Mouse (Mus musculus) midbrain, embryonic 13.5 days (tissue): ENCODE measurements around the gene Stk32b. TPM values are rescaled to one million over a fixed set of nuclear protein-coding genes. Genes with fewer than 3 reads are reported as not detected.

ENCODE experiments used
- ATAC-seq: fragments of 200-750 bp; cut with Nextera tagmentation; 2 replicates; pipeline ENCODE4 v1.8.0; 2017; ENCODE audit warnings: mild to moderate bottlenecking, moderate TSS enrichment, moderate library complexity
- H3K27ac ChIP-seq: fragments of 300-500 bp; sonication (generic); 2 replicates; pipeline ENCODE4 v1.5.1; 2015; ENCODE audit warnings: inconsistent platforms, mild to moderate bottlenecking, moderate library complexity
- H3K27me3 ChIP-seq: fragments of 300-500 bp; sonication (generic); 2 replicates; pipeline ENCODE4 v1.6.1; 2015; ENCODE audit warnings: mild to moderate bottlenecking, inconsistent platforms
- H3K36me3 ChIP-seq: fragments of 300-500 bp; sonication (generic); 2 replicates; pipeline ENCODE4 v1.6.1; 2015; ENCODE audit warnings: mild to moderate bottlenecking, inconsistent platforms
- H3K4me1 ChIP-seq: fragments of 300-500 bp; sonication (generic); replicated peaks from 2 replicates; pipeline ENCODE4 v1.6.1; 2015; ENCODE audit warnings: inconsistent platforms
- H3K4me2 ChIP-seq: fragments of 300-500 bp; sonication (generic); replicated peaks from 2 replicates; pipeline ENCODE4 v1.6.1; 2015; ENCODE audit warnings: moderate library complexity, mild to moderate bottlenecking, inconsistent platforms
- H3K4me3 ChIP-seq: fragments of 300-500 bp; sonication (generic); replicated peaks from 2 replicates; pipeline ENCODE4 v1.5.1; 2015; ENCODE audit warnings: mild to moderate bottlenecking, inconsistent platforms
- H3K9ac ChIP-seq: fragments of 300-500 bp; sonication (generic); replicated peaks from 2 replicates; pipeline ENCODE4 v1.6.1; 2015; ENCODE audit warnings: mild to moderate bottlenecking, inconsistent platforms
- H3K9me3 ChIP-seq: fragments of 300-500 bp; sonication (generic); 2 replicates; pipeline ENCODE4 v1.6.1; 2016; ENCODE audit warnings: mild to moderate bottlenecking, inconsistent platforms
- WGBS: fragments of 180-500 bp; shearing (Covaris S2); methylation state at CpG from one replicate; pipeline ENCODE4 v1.1.7; 2015; 5-methylcytosine and 5-hydroxymethylcytosine counted together
- polyA plus RNA-seq: library from polyadenylated mRNA; unstranded; fragments of >200 nt; fragmentation: Nextera tagmentation; extraction: Ambion mirVana; gene quantifications from 2 replicates; pipeline ENCODE4 v1.2.1, GENCODE M21; 2015

Stk32b gene
- polyA plus RNA-seq, 1 experiment from 2014 or later, result 17.3 TPM

DNA sequence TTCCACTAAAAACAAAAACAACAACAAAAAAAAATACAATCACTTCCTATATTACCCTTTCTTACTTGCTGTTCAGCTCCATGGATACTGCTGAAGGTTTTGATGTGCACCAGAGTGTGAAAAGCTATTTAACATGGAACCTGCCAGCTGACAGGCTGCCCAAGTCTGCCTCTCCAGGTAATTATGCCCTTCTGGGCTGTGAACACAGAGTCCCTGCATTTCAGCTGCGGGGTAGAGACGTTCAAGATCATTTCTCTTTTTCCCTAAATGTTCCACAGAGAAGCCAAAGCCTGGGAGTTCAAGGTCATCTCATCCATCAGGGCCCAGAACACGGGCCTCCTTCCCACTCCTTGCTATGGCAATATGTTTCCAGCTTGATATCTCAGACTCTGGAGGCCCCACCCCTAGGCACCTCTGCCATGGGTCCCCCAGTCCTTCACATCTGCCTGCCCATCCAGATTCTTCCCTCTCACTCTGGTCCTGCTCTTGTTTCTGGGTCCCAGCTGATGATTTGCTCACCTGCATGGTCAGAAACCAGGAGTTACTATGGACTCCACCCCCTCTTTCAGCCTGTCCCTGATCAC is 244.9 kb downstream of the Stk32b start:
- Histone ChIP-seq H3K36me3 (no peaks in the 10 kb centered on the region; the same call in 1 of the 2 replicates), H3K27ac (no peak overlapping the region), H3K4me2 (no peak overlapping the region), H3K9ac (no peak overlapping the region), H3K4me3 (no peak overlapping the region), H3K27me3 (no peaks in the 10 kb centered on the region), H3K9me3 (no peaks in the 10 kb centered on the region), H3K4me1 (no peaks in the 10 kb centered on the region)
- WGBS, result 74% methylated on average over 3 of the region's 3 CpGs
- ATAC-seq, result no peak

DNA sequence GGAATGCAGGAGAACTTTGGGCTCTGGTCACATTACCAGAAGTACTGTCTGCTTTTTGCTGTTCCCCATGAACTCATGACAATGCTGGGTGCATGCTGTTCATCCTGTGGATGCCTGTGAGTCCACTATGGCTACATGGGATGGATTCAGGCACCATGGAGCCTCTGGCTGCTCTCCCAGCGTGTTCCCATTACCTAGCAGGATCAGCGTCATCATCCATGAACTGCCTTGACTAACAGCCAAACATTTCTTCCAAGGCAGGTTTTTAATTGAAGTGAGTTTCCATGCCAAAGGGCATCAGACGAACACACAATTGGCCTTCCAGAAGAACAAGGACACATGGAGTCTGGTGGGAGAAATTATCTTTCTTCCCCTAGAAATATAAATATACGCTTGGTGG is 245.4 kb downstream of the Stk32b start:
- H3K9me3 ChIP-seq, result no peaks in the 10 kb centered on the region
- no peaks in the 10 kb centered on the region; the same call in 1 of the 2 replicates for H3K36me3 ChIP-seq
- 83% methylated on average over 4 of the region's 4 CpGs for WGBS
- H3K27ac ChIP-seq, result no peak overlapping the region
- H3K9ac ChIP-seq, result no peak overlapping the region
- H3K27me3 ChIP-seq, result no peaks in the 10 kb centered on the region
- no peak for ATAC-seq
- H3K4me3 ChIP-seq, result no peak overlapping the region
- H3K4me1 ChIP-seq, result no peaks in the 10 kb centered on the region
- no peak overlapping the region for H3K4me2 ChIP-seq

DNA sequence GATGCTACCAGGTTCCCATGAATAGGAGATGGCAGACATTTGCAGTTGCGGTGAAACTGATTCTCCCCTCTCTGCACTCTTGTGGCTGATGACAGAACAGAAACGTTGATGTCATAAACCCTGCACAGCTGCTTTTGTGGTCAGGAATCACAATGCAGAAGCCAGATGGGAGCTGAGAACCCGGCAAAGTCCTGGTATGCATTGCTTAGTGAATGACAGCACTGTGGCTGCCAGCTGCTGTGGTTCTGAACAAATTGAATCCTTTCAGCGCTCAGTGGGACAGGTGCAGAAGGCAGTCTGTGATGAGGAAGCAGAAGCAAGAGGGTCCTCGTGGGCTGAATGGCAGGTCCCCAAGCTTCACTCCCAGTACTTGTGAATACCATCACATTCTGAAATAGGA is 247.9 kb downstream of the Stk32b start:
- no peaks in the 10 kb centered on the region for H3K4me1 ChIP-seq
- no peaks in the 10 kb centered on the region for H3K27me3 ChIP-seq
- no peak overlapping the region for H3K27ac ChIP-seq
- H3K36me3 ChIP-seq, result no peaks in the 10 kb centered on the region; the same call in 1 of the 2 replicates
- no peak overlapping the region for H3K4me2 ChIP-seq
- no peak for ATAC-seq
- WGBS, result 81% methylated on average over 5 of the region's 5 CpGs
- H3K9ac ChIP-seq, result no peak overlapping the region
- H3K4me3 ChIP-seq, result no peak overlapping the region
- H3K9me3 ChIP-seq, result no peaks in the 10 kb centered on the region

DNA sequence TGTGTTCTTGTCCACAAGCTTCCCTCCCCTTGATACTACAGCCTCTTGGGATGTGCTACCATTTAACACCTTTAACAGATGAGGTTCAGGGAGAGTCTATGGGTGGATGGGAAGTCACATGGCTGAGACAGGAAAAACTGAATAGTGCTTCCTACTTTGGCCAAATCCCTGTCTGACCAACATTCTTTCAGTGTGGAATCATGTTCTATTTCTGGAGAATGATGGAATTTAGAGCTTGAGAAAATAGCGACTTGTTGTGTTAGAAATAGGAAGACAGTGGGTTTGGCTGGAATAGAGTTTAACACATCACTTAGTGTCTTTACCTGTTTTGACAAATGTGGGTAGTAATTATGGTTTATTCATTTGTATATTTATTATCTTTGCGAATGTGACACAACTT is 249.3 kb downstream of the Stk32b start:
- ATAC-seq, result no peak
- Histone ChIP-seq H3K4me3 (no peak overlapping the region), H3K27ac (no peak overlapping the region), H3K36me3 (no peaks in the 10 kb centered on the region; the same call in 1 of the 2 replicates), H3K9ac (no peak overlapping the region), H3K4me1 (no peaks in the 10 kb centered on the region), H3K9me3 (no peaks in the 10 kb centered on the region), H3K4me2 (no peak overlapping the region), H3K27me3 (no peaks in the 10 kb centered on the region)
- 89% methylated on average over 2 of the region's 2 CpGs for WGBS

DNA sequence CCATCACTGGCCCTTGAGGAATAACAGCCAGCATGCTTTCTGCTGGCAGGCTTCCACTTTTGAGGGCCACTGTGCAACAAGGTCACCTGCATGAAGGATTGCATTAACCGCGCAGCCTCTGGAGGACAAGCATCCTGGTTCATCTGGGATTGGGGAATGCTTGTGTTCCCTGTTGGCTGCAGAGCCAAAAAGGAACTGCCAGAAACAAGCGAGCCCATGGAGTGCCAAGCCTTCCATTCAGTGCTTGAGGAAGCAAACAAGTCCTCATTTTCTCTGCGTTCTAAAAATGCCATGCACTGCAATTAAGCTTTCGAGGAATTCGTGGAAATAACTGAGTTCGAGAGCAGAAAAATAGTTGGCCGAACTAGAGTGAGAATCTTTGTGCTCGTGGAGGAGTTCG is 251.5 kb downstream of the Stk32b start:
- Histone ChIP-seq H3K4me1 (no peaks in the 10 kb centered on the region), H3K4me3 (no peak overlapping the region), H3K9me3 (no peaks in the 10 kb centered on the region), H3K9ac (no peak overlapping the region), H3K27ac (no peak overlapping the region), H3K4me2 (no peak overlapping the region), H3K27me3 (no peaks in the 10 kb centered on the region), H3K36me3 (no peaks in the 10 kb centered on the region)
- ATAC-seq, result no peak
- WGBS, result 92% methylated on average over 10 of the region's 10 CpGs

DNA sequence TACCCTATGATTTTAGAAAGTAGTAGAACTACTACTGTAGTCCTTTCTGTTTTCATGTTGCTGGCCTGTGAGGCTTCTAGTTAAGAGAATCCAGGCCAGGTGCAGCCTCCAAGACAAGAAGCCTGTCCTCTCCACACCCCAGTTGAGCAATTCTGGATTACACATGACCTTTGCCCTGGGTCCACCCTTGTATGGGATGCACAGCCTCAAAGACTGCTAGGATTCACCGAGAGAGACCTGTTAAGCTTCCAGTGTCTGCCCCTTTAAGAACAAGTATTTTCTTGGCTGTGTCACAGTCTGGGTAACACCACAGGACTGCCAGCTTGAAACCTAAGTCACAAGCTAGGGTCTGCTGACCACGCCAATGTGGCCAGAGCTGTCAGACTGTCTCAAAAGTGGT is 258.7 kb downstream of the Stk32b start:
- Histone ChIP-seq H3K4me2 (no peak overlapping the region), H3K27ac (no peak overlapping the region), H3K27me3 (no peaks in the 10 kb centered on the region), H3K9ac (no peak overlapping the region), H3K4me3 (no peak overlapping the region), H3K36me3 (peaks cover 9% of the 10 kb centered on the region; the same call in 1 of the 2 replicates), H3K9me3 (no peaks in the 10 kb centered on the region), H3K4me1 (no peaks in the 10 kb centered on the region)
- WGBS, result 62% methylated on average over 2 of the region's 2 CpGs
- ATAC-seq, result no peak

DNA sequence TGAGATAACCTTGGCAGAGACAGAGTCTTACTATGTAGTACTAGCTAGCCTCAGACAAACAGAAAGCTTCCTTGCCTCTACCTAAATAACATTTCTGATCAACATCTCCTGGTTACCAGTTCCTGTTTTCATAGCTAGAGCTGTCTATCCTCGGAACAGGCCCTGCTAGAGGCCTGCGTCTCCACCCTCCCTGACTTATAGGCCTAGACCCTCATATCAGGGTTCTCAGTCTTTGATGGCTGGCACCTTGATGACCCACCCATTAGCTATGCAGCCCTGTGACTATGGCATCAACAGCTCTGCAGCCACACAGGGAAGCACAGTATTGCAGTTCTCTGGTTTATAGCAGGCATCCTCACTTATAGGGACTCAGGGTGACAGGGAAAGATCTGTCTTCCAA is 259.1 kb downstream of the Stk32b start:
- H3K9me3 ChIP-seq, result no peaks in the 10 kb centered on the region
- ATAC-seq, result no peak
- H3K27ac ChIP-seq, result no peak overlapping the region
- no peaks in the 10 kb centered on the region for H3K27me3 ChIP-seq
- WGBS, result 89% methylated on average over 2 of the region's 2 CpGs
- H3K4me3 ChIP-seq, result no peak overlapping the region
- peaks cover 9% of the 10 kb centered on the region; the same call in 1 of the 2 replicates for H3K36me3 ChIP-seq
- no peak overlapping the region for H3K4me2 ChIP-seq
- H3K4me1 ChIP-seq, result no peaks in the 10 kb centered on the region
- no peak overlapping the region for H3K9ac ChIP-seq

DNA sequence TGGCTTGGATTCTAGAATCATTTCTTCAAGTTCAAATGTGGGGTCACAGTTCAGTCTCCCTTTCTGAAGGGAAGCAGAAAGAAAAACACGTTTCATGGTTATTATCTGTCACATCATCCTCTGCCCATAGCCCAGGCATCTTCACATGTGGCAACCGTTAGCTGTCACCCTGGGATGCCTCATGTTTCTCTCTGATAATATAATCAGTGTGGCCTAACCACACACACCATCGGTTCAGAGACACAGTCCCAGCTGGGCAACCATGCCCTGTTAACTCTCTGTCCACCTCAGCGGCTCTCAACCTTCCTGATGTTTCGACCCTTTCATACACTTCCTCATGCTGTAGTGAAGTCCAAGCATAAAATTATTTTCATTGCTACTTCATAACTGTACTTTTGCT is 259.8 kb downstream of the Stk32b start:
- Histone ChIP-seq H3K27ac (no peak overlapping the region), H3K9me3 (no peaks in the 10 kb centered on the region), H3K4me1 (no peaks in the 10 kb centered on the region), H3K4me3 (no peak overlapping the region), H3K4me2 (no peak overlapping the region), H3K36me3 (peaks cover 9% of the 10 kb centered on the region; the same call in 1 of the 2 replicates), H3K27me3 (no peaks in the 10 kb centered on the region), H3K9ac (no peak overlapping the region)
- WGBS, result 83% methylated on average over 5 of the region's 5 CpGs
- no peak for ATAC-seq

DNA sequence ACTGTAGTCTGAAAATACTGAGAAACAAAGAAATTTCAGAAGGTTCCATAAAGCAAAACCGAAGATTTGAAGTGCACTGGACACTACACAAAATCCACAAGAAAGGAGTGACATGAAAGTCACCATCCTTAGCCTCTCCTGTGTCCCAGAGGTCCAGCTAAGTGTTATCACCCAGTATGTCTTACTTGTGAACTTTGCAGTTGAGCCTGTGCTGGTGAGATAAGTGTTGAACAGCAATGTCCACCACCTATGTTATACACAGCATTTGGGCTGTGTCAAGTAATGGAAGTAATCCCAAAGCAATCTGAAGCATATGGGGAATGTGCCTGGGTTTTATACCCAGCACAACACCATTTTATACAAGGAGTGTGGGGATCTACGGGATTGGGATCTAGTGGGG is 260.4 kb downstream of the Stk32b start:
- no peak overlapping the region for H3K4me3 ChIP-seq
- H3K4me2 ChIP-seq, result no peak overlapping the region
- no peaks in the 10 kb centered on the region for H3K9me3 ChIP-seq
- H3K4me1 ChIP-seq, result no peaks in the 10 kb centered on the region
- H3K27ac ChIP-seq, result no peak overlapping the region
- WGBS, result 61% methylated on average over 2 of the region's 2 CpGs
- H3K9ac ChIP-seq, result no peak overlapping the region
- H3K36me3 ChIP-seq, result peaks cover 9% of the 10 kb centered on the region; the same call in 1 of the 2 replicates
- no peak for ATAC-seq
- H3K27me3 ChIP-seq, result no peaks in the 10 kb centered on the region

DNA sequence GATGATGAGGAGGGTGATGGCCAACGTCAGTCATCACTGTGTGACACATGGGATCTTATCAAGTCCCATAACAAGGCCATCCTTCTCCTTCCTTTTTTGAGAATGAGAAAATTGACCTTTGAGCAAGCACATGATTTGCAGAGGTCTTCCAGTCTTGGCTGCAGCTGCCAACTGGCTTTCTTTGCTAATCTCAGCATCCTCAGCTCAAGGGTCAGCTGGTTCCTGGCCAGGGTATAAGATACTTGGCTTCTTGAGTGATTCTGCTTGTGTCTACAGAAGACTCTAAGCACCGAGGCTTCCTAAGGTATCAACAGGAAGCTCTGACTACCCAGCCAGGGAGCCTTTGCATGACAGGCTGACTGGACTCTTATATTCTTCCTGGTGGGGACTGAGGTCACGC is 269.4 kb downstream of the Stk32b start:
- Histone ChIP-seq H3K4me1 (no peaks in the 10 kb centered on the region), H3K27ac (no peak overlapping the region), H3K4me3 (no peak overlapping the region), H3K27me3 (no peaks in the 10 kb centered on the region), H3K9ac (no peak overlapping the region), H3K4me2 (no peak overlapping the region), H3K36me3 (0 out of 2 replicates have a peak, but pooled peaks cover 2% of the 10 kb centered on the region), H3K9me3 (no peaks in the 10 kb centered on the region)
- 96% methylated on average over 3 of the region's 3 CpGs for WGBS
- no peak for ATAC-seq

DNA sequence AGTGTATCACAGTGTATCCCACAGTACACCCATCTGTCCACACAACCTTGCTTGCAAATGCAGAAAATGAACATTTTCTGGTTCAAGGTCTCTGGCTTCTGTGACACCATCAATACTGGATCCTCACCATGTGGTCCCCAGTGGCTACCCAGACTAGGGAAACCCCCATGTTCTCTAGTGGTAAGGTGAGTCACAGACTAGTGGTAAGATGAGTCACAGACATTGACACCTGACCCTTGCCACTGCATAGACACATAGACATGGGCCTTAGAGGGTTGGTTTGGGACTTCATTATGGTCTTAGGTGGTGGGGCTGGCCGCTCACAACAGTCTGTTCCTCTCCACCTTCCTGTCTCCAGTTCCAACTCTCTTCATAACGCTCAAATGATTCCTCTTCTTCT is 274.2 kb downstream of the Stk32b start:
- no peak overlapping the region for H3K4me3 ChIP-seq
- H3K27ac ChIP-seq, result no peak overlapping the region
- no peaks in the 10 kb centered on the region for H3K36me3 ChIP-seq
- no peaks in the 10 kb centered on the region for H3K4me1 ChIP-seq
- no peaks in the 10 kb centered on the region for H3K27me3 ChIP-seq
- H3K4me2 ChIP-seq, result no peak overlapping the region
- no peak overlapping the region for H3K9ac ChIP-seq
- ATAC-seq, result no peak
- H3K9me3 ChIP-seq, result no peaks in the 10 kb centered on the region
- WGBS, result 88% methylated on average over 2 of the region's 2 CpGs

DNA sequence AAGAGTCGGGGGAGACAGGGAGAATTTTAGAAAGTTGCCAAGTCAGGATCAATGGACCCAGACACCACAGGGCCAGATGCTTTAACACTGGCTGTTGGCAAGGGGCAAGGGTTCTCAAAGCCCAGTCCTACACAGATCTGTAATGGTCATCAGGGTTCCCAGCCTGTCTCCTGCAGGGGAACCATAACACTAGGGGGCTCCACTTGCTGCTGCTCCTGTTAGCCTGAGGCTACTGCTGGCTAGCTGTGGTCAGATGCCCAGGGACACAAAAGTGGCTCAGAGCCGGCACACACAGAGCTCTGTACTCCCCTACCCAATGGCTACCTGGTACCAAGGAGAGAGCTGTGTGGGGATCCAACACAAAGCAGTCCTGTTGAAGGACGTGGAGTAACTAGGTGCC is 281.6 kb downstream of the Stk32b start:
- Histone ChIP-seq H3K4me3 (no peak overlapping the region), H3K36me3 (no peaks in the 10 kb centered on the region), H3K4me1 (no peaks in the 10 kb centered on the region), H3K27me3 (no peaks in the 10 kb centered on the region), H3K9me3 (peaks cover 4% of the 10 kb centered on the region; the same call in 1 of the 2 replicates), H3K4me2 (no peak overlapping the region), H3K9ac (no peak overlapping the region), H3K27ac (no peak overlapping the region)
- ATAC-seq, result no peak
- 75% methylated on average over 3 of the region's 3 CpGs for WGBS

DNA sequence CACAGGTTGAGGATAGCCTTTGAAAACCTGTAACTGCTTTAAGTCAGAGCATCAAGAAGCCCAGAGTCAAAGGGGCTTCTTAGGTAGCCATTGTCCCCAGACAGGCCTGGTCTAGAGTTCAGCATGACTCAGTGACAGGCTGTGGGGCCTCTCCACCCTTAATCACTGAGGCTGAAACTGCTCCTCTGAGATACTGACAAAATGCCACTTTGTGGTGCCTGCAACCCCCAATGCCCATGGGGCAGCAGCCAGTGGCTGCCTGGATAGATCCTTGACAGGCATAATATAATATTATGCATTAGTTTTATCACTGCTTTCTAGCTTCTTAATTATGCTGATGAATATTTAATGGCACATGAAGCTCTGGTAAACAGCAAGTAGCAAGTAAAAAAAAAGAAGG is 289.8 kb downstream of the Stk32b start:
- ATAC-seq, result no peak
- Histone ChIP-seq H3K9ac (no peak overlapping the region), H3K27ac (no peak overlapping the region), H3K36me3 (peaks cover 8% of the 10 kb centered on the region; the same call in 1 of the 2 replicates), H3K4me3 (no peak overlapping the region), H3K27me3 (no peaks in the 10 kb centered on the region), H3K4me1 (no peaks in the 10 kb centered on the region), H3K4me2 (no peak overlapping the region), H3K9me3 (no peaks in the 10 kb centered on the region)
